Mouse (Mus musculus): ENCODE results near the gene Rps29. TPM values are rescaled to one million over a fixed set of nuclear protein-coding genes. Genes with fewer than 3 reads are reported as not detected.
"Not testable (repeated sequence)": the region's sequence is repeated elsewhere in the genome, so short reads cannot be mapped to it uniquely, and the experiment has no call there.

Gene Rps29
- total RNA-seq (2021), result 1,000 to 10,000 TPM; 1,162 to 1,211 TPM

GRCm38 (mm10) chr12:69158765-69159577 is at the start of gene Rps29:
Gene Rps29 (minus strand): TSS chr12:69159186.
- intact Hi-C loops (cut with DNase I), result not testable (repeated sequence)
- DNase-seq (ENCODE audit: extremely low spot score in 1 of 2, low spot score in 2 of 2), result peak; percentile 97

GRCm38 (mm10) chr12:69208520-69208919 is 49.5 kb upstream of the Rps29 start:
- DNase-seq (ENCODE audit: extremely low spot score in 1 of 2, low spot score in 2 of 2), result no peak
- intact Hi-C loops (cut with DNase I), result no loop called here

GRCm38 (mm10) chr12:69207926-69208325 is 48.9 kb upstream of the Rps29 start:
- intact Hi-C loops (cut with DNase I), result no loop called here
- no peak for DNase-seq (ENCODE audit: extremely low spot score in 1 of 2, low spot score in 2 of 2)

GRCm38 (mm10) chr12:69207396-69207795 is 48.4 kb upstream of the Rps29 start:
- no peak for DNase-seq (ENCODE audit: extremely low spot score in 1 of 2, low spot score in 2 of 2)
- intact Hi-C loops (cut with DNase I), result no loop called here

- DNase-seq (ENCODE audit: extremely low spot score in 1 of 2, low spot score in 2 of 2), result no peak
These were observed 45.3 kb upstream of the Rps29 start, which contains the start of gene Gm49384 for GRCm38 (mm10) chr12:69204052-69204833. Gene Gm49384 (minus strand): TSS chr12:69204267.

GRCm38 (mm10) chr12:69198985-69199384 is 40.0 kb upstream of the Rps29 start:
- intact Hi-C loops (cut with DNase I), result loop anchor here (5.0 to 10.0 kb wide), 2 partner anchors 98 to 386 kb away; partner anchors contain the start of genes Klhdc2 and Vcpkmt
- DNase-seq (ENCODE audit: extremely low spot score in 1 of 2, low spot score in 2 of 2), result no peak

More at GRCm38 (mm10) chr12:69204052-69204833, 45.3 kb upstream of the Rps29 start, which contains the start of gene Gm49384:
- intact Hi-C loops (cut with DNase I), result no loop called here

GRCm38 (mm10) chr12:69198164-69198535 is 39.2 kb upstream of the Rps29 start, which contains the start of gene Dnaaf2:
Gene Dnaaf2 (minus strand): TSS chr12:69198429.
- intact Hi-C loops (cut with DNase I), result loop anchor here (5.0 to 10.0 kb wide), 2 partner anchors 99 to 387 kb away; partner anchors contain the start of genes Klhdc2 and Vcpkmt
- DNase-seq (ENCODE audit: extremely low spot score in 1 of 2, low spot score in 2 of 2), result peak; percentile 59 to 83

GRCm38 (mm10) chr12:69197378-69198163 is 38.6 kb upstream of the Rps29 start:
- peak in 1 of 2 experiments; percentile 79 for DNase-seq (ENCODE audit: extremely low spot score in 1 of 2, low spot score in 2 of 2)
- intact Hi-C loops (cut with DNase I), result loop anchor here (5.0 to 10.0 kb wide), 2 partner anchors 100 to 387 kb away; partner anchors contain the start of genes Klhdc2 and Vcpkmt

- DNase-seq (ENCODE audit: extremely low spot score in 1 of 2, low spot score in 2 of 2), result peak; percentile 59 to 83
- intact Hi-C loops (cut with DNase I), result loop anchor here (5.0 to 10.0 kb wide), 2 partner anchors 101 to 388 kb away; partner anchors contain the start of genes Klhdc2 and Vcpkmt
These were observed 37.7 kb upstream of the Rps29 start, which contains the start of gene Gm49383 for GRCm38 (mm10) chr12:69196444-69197377. Gene Gm49383 (minus strand): TSS chr12:69197104.

GRCm38 (mm10) chr12:69192637-69193036 is 33.7 kb upstream of the Rps29 start:
- intact Hi-C loops (cut with DNase I), result loop anchor here (10.0 kb wide), 1 partner anchor 392 kb away; the partner anchor contains the start of gene Vcpkmt
- DNase-seq (ENCODE audit: extremely low spot score in 1 of 2, low spot score in 2 of 2), result no peak

GRCm38 (mm10) chr12:69191396-69191795 is 32.4 kb upstream of the Rps29 start:
- no peak for DNase-seq (ENCODE audit: extremely low spot score in 1 of 2, low spot score in 2 of 2)
- intact Hi-C loops (cut with DNase I), result loop anchor here (10.0 kb wide), 1 partner anchor 393 kb away; the partner anchor contains the start of gene Vcpkmt

GRCm38 (mm10) chr12:69190522-69190921 is 31.5 kb upstream of the Rps29 start:
- intact Hi-C loops (cut with DNase I), result loop anchor here (10.0 kb wide), 1 partner anchor 394 kb away; the partner anchor contains the start of gene Vcpkmt
- no peak for DNase-seq (ENCODE audit: extremely low spot score in 1 of 2, low spot score in 2 of 2)

GRCm38 (mm10) chr12:69190074-69190473 is 31.1 kb upstream of the Rps29 start:
- DNase-seq (ENCODE audit: extremely low spot score in 1 of 2, low spot score in 2 of 2), result no peak
- intact Hi-C loops (cut with DNase I), result loop anchor here (10.0 kb wide), 1 partner anchor 395 kb away; the partner anchor contains the start of gene Vcpkmt

- DNase-seq (ENCODE audit: extremely low spot score in 1 of 2, low spot score in 2 of 2), result no peak
- intact Hi-C loops (cut with DNase I), result no loop called here
These were observed 28.0 kb upstream of the Rps29 start for GRCm38 (mm10) chr12:69186811-69187471.

GRCm38 (mm10) chr12:69185371-69185770 is 26.4 kb upstream of the Rps29 start:
- DNase-seq (ENCODE audit: extremely low spot score in 1 of 2, low spot score in 2 of 2), result no peak
- intact Hi-C loops (cut with DNase I), result no loop called here
